Mouse (Mus musculus): ENCODE data around the gene Ceacam1.
"Not testable (repeated sequence)": the region's sequence is repeated elsewhere in the genome, so short reads cannot be mapped to it uniquely, and the experiment has no call there.

GRCm38 (mm10) chr7:25516070-25516777 is 38.8 kb upstream of the Ceacam1 start:
- not testable (repeated sequence) for TF ChIP-seq CTCF, POLR2A (IDR thresholded peaks at IDR 0.05; ENCODE audit: insufficient read depth, low read depth, low read length)
